Mouse (Mus musculus) limb, embryonic 11.5 days (tissue): ENCODE results near the gene Mgat5. TPM values are rescaled to one million over a fixed set of nuclear protein-coding genes. Genes with fewer than 3 reads are reported as not detected.

Source experiments
- ATAC-seq: fragments of 200-750 bp; cut with Nextera tagmentation; 2 replicates; pipeline ENCODE4 v1.8.0; 2017; ENCODE audit warnings: low read depth; ENCODE audit not compliant: insufficient number of reproducible peaks, low FRiP score, low TSS enrichment
- DNase-seq: peaks from one replicate; pipeline ENCODE4 v3.0.0-alpha.2; 2015; ENCODE audit warnings: low spot score
- H3K27ac ChIP-seq: fragments of 300-500 bp; sonication (generic); replicated peaks from 2 replicates; pipeline ENCODE4 v1.5.1; 2014; ENCODE audit warnings: low read depth, mild to moderate bottlenecking, low read length
- H3K27me3 ChIP-seq: fragments of 300-500 bp; sonication (generic); 2 replicates; pipeline ENCODE4 v1.6.1; 2014; ENCODE audit warnings: mild to moderate bottlenecking, low read length, mixed read lengths; ENCODE audit not compliant: control insufficient read depth, insufficient read depth
- H3K36me3 ChIP-seq: fragments of 300-500 bp; sonication (generic); 2 replicates; pipeline ENCODE4 v1.6.1; 2014; ENCODE audit warnings: mild to moderate bottlenecking, low read length, moderate library complexity, mixed read lengths; ENCODE audit not compliant: control insufficient read depth, insufficient read depth
- H3K4me1 ChIP-seq: fragments of 300-500 bp; sonication (generic); 2 replicates; pipeline ENCODE4 v1.6.1; 2014; ENCODE audit warnings: low read length, mixed read lengths; ENCODE audit not compliant: control insufficient read depth, insufficient read depth
- H3K4me2 ChIP-seq: fragments of 300-500 bp; sonication (generic); 2 replicates; pipeline ENCODE4 v1.6.1; 2014; ENCODE audit warnings: low read depth, mild to moderate bottlenecking, moderate library complexity; ENCODE audit not compliant: severe bottlenecking
- H3K4me3 ChIP-seq: fragments of 300-500 bp; sonication (generic); 2 replicates; pipeline ENCODE4 v1.5.1; 2014; ENCODE audit warnings: low read depth, low read length
- H3K9ac ChIP-seq: fragments of 300-500 bp; sonication (generic); 2 replicates; pipeline ENCODE4 v1.6.1; 2014; ENCODE audit warnings: mild to moderate bottlenecking, low read length
- H3K9me3 ChIP-seq: fragments of 300-500 bp; sonication (generic); 2 replicates; pipeline ENCODE4 v1.6.1; 2016; ENCODE audit warnings: low read length; ENCODE audit not compliant: control insufficient read depth
- WGBS: fragments of 180-500 bp; shearing (Covaris S2); extraction: QIAGEN DNeasy Blood & Tissue Kit; methylation state at CpG from one replicate; pipeline ENCODE4 v1.1.7; 2014; 5-methylcytosine and 5-hydroxymethylcytosine counted together
- polyA plus RNA-seq: library from polyadenylated mRNA; unstranded; fragments of >200 nt; fragmentation: Nextera tagmentation; extraction: Ambion mirVana; gene quantifications from 2 replicates; pipeline ENCODE4 v1.2.1, GENCODE M21; 2014

Gene Mgat5
- polyA plus RNA-seq, 1 experiment from 2014 or later, result 6.3 TPM

DNA sequence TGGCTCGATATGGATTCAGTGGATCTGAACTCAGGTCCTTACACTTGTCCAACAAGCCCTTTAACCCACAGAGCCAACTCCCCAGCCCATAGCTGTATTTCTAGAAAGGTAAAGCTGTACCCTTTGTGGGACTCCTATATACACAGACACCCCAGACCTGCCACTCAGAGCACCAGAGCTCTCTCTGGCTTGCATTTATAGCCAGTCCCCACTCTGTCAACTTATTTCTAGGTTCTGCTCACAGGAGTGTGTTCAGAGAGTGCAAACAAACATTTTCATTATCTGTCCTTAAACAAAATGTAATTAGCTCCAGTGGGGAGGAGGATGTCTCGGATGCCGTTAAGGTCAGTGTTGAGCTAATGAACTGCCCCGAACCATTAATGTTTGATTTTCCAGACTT, 102.5 kb downstream of the Mgat5 start:
- Histone ChIP-seq H3K27me3 (no peaks in the 10 kb centered on the region), H3K36me3 (no peaks in the 10 kb centered on the region), H3K4me3 (no peak overlapping the region), H3K9me3 (no peaks in the 10 kb centered on the region), H3K4me1 (no peaks in the 10 kb centered on the region), H3K9ac (no peak overlapping the region), H3K27ac (no peak overlapping the region), H3K4me2 (no peak overlapping the region)
- 83% methylated on average over 4 of the region's 4 CpGs for WGBS
- DNase-seq, result no peak
- no peak for ATAC-seq

DNA sequence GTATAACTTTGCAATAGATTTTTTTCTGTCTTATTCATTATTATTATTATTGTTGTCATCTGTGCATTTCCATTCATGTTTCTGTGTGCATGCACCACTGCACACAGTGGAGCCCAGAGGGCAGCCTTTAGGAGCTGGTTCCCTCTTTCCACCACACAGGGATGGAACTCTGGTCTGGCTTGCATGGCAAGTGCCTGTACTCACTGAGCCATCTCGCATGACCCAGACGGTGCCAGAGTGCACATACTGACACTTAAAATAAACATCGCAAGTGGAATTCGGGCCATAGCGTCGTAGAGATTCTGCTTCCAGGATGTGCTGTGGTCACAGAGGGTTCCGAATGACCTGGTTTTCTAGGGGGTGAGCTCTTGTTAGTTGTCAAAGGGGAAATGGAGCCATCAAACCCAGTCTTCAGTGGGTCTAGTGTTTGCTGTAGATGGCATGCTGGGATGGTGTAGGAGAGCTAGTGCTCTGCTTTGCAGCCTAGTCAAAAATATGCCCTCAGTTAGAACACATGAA, 103.5 kb downstream of the Mgat5 start:
- Histone ChIP-seq H3K27me3 (no peaks in the 10 kb centered on the region), H3K36me3 (no peaks in the 10 kb centered on the region), H3K4me3 (no peak overlapping the region), H3K4me2 (no peak overlapping the region), H3K9me3 (no peaks in the 10 kb centered on the region), H3K4me1 (no peaks in the 10 kb centered on the region), H3K9ac (no peak overlapping the region), H3K27ac (no peak overlapping the region)
- ATAC-seq, result no peak
- WGBS, result 90% methylated on average over 7 of the region's 7 CpGs
- DNase-seq, result no peak

DNA sequence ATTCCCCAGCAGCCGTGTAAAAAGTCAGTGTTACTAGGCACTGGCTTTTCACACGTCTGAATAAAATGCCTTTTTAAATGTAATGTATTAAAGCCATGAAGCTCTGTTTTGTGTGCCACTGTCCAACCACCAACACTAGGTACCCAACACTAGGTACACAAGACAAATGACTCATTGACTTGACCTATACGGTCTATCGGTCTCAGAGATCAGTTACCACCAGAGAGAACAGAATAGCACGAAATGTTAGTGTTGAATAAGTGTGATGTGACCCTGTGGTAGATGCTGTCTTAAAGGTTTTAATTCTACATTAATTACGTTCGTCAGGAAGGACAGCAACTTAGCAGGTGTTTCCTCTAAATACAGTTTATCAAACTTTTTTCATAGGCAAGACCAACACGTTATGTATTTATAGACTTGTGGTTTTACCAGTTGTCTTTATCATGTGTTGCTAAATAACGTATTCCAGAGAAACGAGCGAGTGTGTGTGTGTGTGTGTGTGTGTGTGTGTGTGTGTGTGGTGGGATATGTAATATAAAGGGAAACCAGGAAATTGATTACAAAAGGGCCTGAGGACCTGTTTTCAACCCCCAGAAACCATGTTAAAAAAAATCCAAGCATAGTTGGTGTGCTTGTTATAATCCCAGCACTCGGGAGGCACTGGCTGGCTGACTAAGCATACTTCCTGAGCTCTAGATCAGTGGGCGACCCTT, 104.3 kb downstream of the Mgat5 start:
- Histone ChIP-seq H3K27ac (no peak overlapping the region), H3K27me3 (no peaks in the 10 kb centered on the region), H3K4me2 (no peak overlapping the region), H3K9me3 (no peaks in the 10 kb centered on the region), H3K36me3 (no peaks in the 10 kb centered on the region), H3K9ac (no peak overlapping the region), H3K4me3 (no peak overlapping the region), H3K4me1 (no peaks in the 10 kb centered on the region)
- DNase-seq (no peak), ATAC-seq (no peak)
- 92% methylated on average over 13 of the region's 13 CpGs for WGBS

DNA sequence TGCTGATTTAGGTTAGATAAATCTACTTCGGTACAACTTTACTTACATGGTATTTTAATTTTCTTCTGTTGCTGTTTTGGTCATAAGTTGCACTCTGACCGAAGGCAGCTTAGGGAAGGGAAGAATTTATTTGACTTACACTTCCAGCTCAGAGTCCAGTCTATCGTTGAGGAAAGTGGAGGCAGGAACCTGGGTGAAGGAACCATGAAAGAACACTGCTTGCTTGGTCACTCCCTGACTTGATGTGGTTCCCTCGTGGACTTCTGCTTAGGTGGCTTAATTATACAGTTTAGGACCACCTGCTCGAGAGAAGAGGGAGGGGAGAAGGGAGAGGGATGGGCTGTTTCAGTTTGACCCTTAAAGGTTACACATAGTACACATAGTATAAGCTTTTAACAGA, 105.2 kb downstream of the Mgat5 start:
- Histone ChIP-seq H3K9me3 (no peaks in the 10 kb centered on the region), H3K27ac (no peak overlapping the region), H3K9ac (no peak overlapping the region), H3K4me3 (no peak overlapping the region), H3K4me2 (no peak overlapping the region), H3K4me1 (no peaks in the 10 kb centered on the region), H3K36me3 (no peaks in the 10 kb centered on the region), H3K27me3 (no peaks in the 10 kb centered on the region)
- 79% methylated on average over 5 of the region's 5 CpGs for WGBS
- ATAC-seq (no peak), DNase-seq (no peak)

DNA sequence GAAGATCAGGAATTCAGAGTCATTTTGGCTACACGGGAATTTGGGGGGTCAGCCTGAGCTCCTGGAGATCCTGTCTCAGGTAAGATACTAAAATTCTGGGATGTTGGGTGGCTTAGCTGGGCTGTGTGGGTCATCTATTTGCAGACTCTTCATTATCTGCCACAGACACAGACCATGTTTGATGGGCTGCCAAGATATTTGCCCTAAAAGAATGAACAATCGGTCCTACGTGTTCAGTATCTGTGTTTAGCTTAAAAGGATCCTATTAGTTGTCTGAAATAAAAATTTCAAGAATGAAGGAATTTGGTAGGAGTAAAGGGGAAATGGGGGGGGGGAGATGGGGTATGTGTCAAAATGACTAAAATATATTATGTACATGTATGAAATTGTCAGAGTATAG, 105.9 kb downstream of the Mgat5 start:
- Histone ChIP-seq H3K9me3 (no peaks in the 10 kb centered on the region), H3K27me3 (no peaks in the 10 kb centered on the region), H3K4me3 (no peak overlapping the region), H3K27ac (no peak overlapping the region), H3K9ac (no peak overlapping the region), H3K4me2 (no peak overlapping the region), H3K36me3 (no peaks in the 10 kb centered on the region), H3K4me1 (no peaks in the 10 kb centered on the region)
- WGBS, result 89% methylated on average over 3 of the region's 3 CpGs
- DNase-seq (no peak), ATAC-seq (no peak)

DNA sequence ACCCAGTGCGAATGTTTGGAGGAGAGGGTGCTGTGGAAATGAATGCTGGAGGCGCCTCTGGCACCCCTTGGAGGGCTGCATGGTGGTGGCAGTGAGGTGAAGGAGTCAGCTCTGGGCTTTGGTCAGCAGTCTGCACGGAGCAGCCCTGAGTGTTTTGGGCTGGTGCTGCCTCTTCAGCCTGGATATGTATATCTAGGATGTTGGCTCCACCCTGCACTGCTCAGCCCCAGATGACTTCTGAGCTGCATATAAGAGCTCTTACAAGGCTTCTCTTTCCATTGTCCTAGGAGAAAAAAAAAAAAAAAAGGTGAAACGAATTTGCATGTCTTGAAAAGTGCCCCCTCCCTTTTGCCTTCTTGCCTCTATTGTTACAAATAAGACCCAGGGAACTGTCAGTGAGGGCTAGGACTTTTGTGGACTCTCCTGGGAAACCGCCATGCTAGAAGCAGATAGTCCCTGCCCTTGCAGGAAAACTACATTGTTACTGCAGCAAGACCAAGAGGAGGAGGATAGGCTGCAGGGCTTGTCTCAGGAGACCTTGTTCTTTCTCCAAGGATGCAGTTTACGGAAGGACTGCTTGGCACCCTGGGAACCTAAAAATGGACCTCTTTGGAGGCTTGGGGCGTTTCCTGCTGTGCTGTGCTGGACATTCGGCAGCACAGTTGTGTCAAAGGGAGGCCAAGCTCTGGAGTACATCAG, 109.0 kb downstream of the Mgat5 start:
- H3K27me3 ChIP-seq, result no peaks in the 10 kb centered on the region
- H3K36me3 ChIP-seq, result no peaks in the 10 kb centered on the region
- no peak overlapping the region for H3K4me2 ChIP-seq
- no peak overlapping the region for H3K4me3 ChIP-seq
- H3K4me1 ChIP-seq, result 0 out of 2 replicates have a peak, but pooled peaks cover 2% of the 10 kb centered on the region
- DNase-seq (no peak), ATAC-seq (no peak)
- H3K27ac ChIP-seq, result no peak overlapping the region
- no peak overlapping the region for H3K9ac ChIP-seq
- WGBS, result 73% methylated on average over 8 of the region's 8 CpGs
- H3K9me3 ChIP-seq, result no peaks in the 10 kb centered on the region

DNA sequence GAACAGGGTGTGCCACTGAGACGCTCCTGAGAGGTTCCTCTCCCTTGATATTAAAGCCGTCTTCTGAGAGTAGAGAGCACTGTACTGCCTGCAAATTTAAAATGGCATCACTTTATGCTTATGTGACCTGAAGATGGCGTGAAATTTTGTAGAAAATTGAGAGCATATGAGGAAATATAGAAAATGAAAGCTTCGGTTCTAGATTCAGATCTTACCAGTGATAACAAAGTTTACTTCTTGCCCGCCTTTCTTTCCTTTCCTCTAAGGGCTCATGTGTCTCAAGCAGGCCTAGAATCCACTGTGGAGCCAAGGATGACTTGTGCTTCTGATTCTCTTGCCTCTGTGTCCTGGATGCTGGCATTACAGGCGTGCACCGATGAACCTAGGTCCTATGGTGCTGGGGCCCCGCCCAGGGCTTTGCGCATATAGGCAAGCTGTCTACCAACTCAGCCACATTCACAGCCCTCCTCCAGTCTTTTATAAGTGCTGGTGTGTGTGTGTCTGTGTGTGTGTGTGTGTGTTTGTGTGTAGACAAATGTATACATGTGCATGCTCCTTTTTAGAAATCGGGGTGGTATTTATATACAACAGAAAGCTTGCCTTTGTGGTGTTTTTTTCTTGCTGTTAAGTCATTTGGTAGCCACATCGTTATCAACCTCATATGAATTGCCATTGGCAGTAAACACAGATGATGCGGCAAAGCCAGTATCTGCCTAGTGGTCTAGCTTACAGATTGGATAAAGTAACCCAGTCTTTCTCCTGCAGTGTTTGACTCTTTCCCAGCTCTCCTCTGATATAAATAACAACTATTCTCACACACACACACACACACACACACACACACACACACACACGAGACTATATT, 111.2 kb downstream of the Mgat5 start:
- WGBS, result 90% methylated on average over 13 of the region's 13 CpGs
- no peaks in the 10 kb centered on the region for H3K27me3 ChIP-seq
- no peak overlapping the region for H3K4me2 ChIP-seq
- no peak overlapping the region for H3K4me3 ChIP-seq
- DNase-seq (no peak), ATAC-seq (no peak)
- H3K9ac ChIP-seq, result no peak overlapping the region
- H3K36me3 ChIP-seq, result no peaks in the 10 kb centered on the region
- no peaks in the 10 kb centered on the region for H3K9me3 ChIP-seq
- 0 out of 2 replicates have a peak, but pooled peaks cover 2% of the 10 kb centered on the region for H3K4me1 ChIP-seq
- H3K27ac ChIP-seq, result no peak overlapping the region

DNA sequence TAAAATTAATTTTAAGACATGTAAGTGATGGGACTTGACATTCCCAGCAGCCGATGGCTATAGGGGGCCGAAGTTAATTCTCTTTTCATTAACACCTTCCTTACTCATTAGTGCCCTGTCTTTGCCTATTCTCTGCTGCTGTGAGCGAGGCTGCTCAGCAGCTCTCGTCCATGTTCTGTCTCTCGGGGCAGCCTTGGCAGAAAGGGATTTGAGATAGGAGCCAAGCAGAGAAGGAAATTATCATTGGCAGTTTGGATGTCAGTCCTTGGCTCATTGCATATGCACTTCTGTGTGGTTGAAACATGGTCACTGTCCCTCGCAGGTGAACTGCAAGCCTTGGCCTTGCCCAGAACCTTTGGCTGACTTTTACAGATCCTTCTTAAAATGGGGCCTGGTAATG, 111.8 kb downstream of the Mgat5 start:
- no peak for DNase-seq
- Histone ChIP-seq H3K4me1 (0 out of 2 replicates have a peak, but pooled peaks cover 2% of the 10 kb centered on the region), H3K36me3 (no peaks in the 10 kb centered on the region), H3K9me3 (no peaks in the 10 kb centered on the region), H3K4me3 (no peak overlapping the region), H3K27me3 (no peaks in the 10 kb centered on the region), H3K27ac (no peak overlapping the region), H3K9ac (no peak overlapping the region), H3K4me2 (no peak overlapping the region)
- 76% methylated on average over 6 of the region's 6 CpGs for WGBS
- ATAC-seq, result no peak
